ENCODE assay signal across 10 mouse cellular contexts in the genomic region with DNA sequence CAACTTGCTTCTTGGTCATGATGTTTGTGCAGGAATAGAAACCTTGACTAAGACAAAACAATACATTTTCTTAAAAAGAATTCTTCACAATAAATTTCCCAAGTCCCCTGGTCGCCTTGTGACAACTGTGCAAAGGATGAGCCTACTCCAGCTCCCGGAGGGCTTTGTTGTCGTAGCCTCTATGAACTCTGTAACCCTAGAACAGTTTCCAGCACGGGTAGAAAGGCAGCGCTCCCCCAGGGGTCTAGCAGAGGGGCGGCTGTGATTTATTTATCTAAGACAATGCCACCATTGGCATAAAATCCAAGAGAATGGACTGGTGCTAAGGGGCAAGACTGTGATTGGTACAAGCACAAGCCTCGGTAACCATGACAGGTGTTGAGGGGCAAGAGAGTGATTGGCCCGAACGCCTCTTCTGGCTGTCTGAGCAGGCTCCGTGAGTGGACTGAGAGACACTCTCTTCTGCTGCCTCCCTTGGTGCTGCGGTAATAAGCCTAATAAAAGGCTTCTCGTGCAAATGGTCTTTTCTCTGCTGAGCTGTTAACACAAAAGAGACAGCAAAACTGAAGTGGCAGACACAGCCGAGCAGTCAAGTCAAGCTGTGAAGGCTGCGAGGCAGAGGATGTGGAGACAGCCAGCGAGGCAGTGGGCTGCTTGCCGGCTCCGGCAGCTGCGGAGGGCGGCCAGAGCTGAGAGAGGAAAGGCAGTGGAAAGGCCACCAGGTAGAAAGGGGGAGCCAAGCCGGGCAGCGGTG. TPM values are rescaled to one million over a fixed set of nuclear protein-coding genes. Genes with fewer than 3 reads are reported as not detected.
DNase-seq lines count a peak whose midpoint lies in the region; ATAC-seq and TF ChIP-seq lines count a peak whose summit lies in the region.
"Had no signal": no experiment of that assay in that cellular context is flagged by ENCODE, and none has a peak within 500 bp of the region (broad histone marks: within the 10 kb centered on the region; RNA-seq: fewer than 3 reads in every experiment).

No protein-coding gene starts in this region.

- H3K4me1 ChIP-seq in ES-Bruce4 (ENCODE audit: control insufficient read depth, insufficient read depth, low read length): peaks cover 10% of the 10 kb centered on the region
- peaks cover 28% of the 10 kb centered on the region for H3K4me1 ChIP-seq in forebrain, embryonic 12.5 days
- H3K4me1 ChIP-seq in midbrain, embryonic 10.5 days: peaks cover 50% of the 10 kb centered on the region

- H3K27ac ChIP-seq in ES-Bruce4 (ENCODE audit: insufficient read depth, low read length): peak overlapping the region; percentile 65
- peak overlapping the region; percentile 74 for H3K27ac ChIP-seq in forebrain, embryonic 12.5 days
- H3K27ac ChIP-seq in midbrain, embryonic 10.5 days (replicated peaks): peak overlapping the region; percentile 39
- no peak overlapping the region for H3K27ac ChIP-seq in left cerebral cortex, adult 2 months

- peak overlapping the region; percentile 40 for H3K4me2 ChIP-seq in forebrain, embryonic 12.5 days

- TF ChIP-seq CTCF in ES-Bruce4 (IDR thresholded peaks at IDR 0.05; ENCODE audit: low read depth, low read length): no peak
- no peak for TF ChIP-seq CTCF in left cerebral cortex, adult 2 months (IDR thresholded peaks at IDR 0.05)

- DNase-seq in gastrocnemius, postnatal 10 days: peak; percentile 36
- no peak for DNase-seq in gastrocnemius, postnatal 25 days
- DNase-seq in midbrain, embryonic 10.5 days (ENCODE audit: low spot score): peak; percentile 61
- DNase-seq in thymus, postnatal 10 days (ENCODE audit: low spot score in 2 of 2): no peak
- no peak for DNase-seq in left cerebral cortex, adult 2 months (ENCODE audit: extremely low spot score in 1 of 2, low spot score in 2 of 2)
- no peak for DNase-seq in frontal cortex, postnatal 14 days (ENCODE audit: low spot score in 2 of 2)
- DNase-seq: heart, postnatal 10 days; lung, adult 2 months had no signal

- TF ChIP-seq POLR2A in ES-Bruce4 (IDR thresholded peaks at IDR 0.05; ENCODE audit: insufficient read depth, low read length): no peak

- intact Hi-C loops in left cerebral cortex, adult 2 months (cut with DNase I): no loop called here

- peak overlapping the region; percentile 49 for H3K4me3 ChIP-seq in ES-Bruce4 (ENCODE audit: low read depth, low read length)
- H3K4me3 ChIP-seq in forebrain, embryonic 12.5 days (replicated peaks): no peak overlapping the region
- H3K4me3 ChIP-seq in midbrain, embryonic 10.5 days: peak overlapping the region; percentile 35
- H3K4me3 ChIP-seq in left cerebral cortex, adult 2 months: no peak overlapping the region

- 6% methylated on average over 21 of the region's 21 CpGs for WGBS in forebrain, embryonic 12.5 days
- 12% methylated on average over 21 of the region's 21 CpGs for WGBS in midbrain, embryonic 10.5 days

- no peaks in the 10 kb centered on the region for H3K9me3 ChIP-seq in ES-Bruce4 (replicated peaks; ENCODE audit: control insufficient read depth, insufficient read depth, low read length, poor library complexity, severe bottlenecking)
- H3K9me3 ChIP-seq in forebrain, embryonic 12.5 days: no peaks in the 10 kb centered on the region
- no peaks in the 10 kb centered on the region for H3K9me3 ChIP-seq in midbrain, embryonic 10.5 days (replicated peaks)

- TF ChIP-seq EP300 in ES-Bruce4 (IDR thresholded peaks at IDR 0.05; ENCODE audit: insufficient read depth, low read depth, low read length): 0 out of 2 replicates have a peak, but pooled peaks have one; percentile 19

- ATAC-seq in forebrain, embryonic 12.5 days (ENCODE audit: low FRiP score): peak; percentile 83

- H3K36me3 ChIP-seq in ES-Bruce4 (ENCODE audit: control insufficient read depth, insufficient read depth, low read length, poor library complexity, severe bottlenecking): no peaks in the 10 kb centered on the region
- H3K36me3 ChIP-seq in forebrain, embryonic 12.5 days (replicated peaks): no peaks in the 10 kb centered on the region
- H3K36me3 ChIP-seq in midbrain, embryonic 10.5 days: no peaks in the 10 kb centered on the region

- H3K27me3 ChIP-seq in ES-Bruce4 (ENCODE audit: control insufficient read depth, insufficient read depth, low read length, poor library complexity, severe bottlenecking): no peaks in the 10 kb centered on the region
- H3K27me3 ChIP-seq in forebrain, embryonic 12.5 days: peaks cover 14% of the 10 kb centered on the region
- H3K27me3 ChIP-seq in midbrain, embryonic 10.5 days (ENCODE audit: low read depth, poor library complexity, severe bottlenecking): peaks cover 21% of the 10 kb centered on the region

- H3K9ac ChIP-seq in ES-Bruce4 (ENCODE audit: low read depth, poor library complexity, severe bottlenecking): peak overlapping the region; percentile 52
- peak overlapping the region; percentile 30; the same call in 1 of the 2 replicates for H3K9ac ChIP-seq in forebrain, embryonic 12.5 days

RNA-seq across cellular contexts. Expression of gene Cradd, which starts 13.1 kb away (rescaled TPM):
- total RNA-seq in gastrocnemius, postnatal 10 days (2021): 10 to 100 TPM; 12.1 to 14.3 TPM
- total RNA-seq in gastrocnemius, postnatal 25 days (2021): 1 to 10 TPM; 8.3 to 8.5 TPM
- polyA plus RNA-seq in ES-Bruce4 (2011; ENCODE audit: insufficient read depth, insufficient read length, low read depth, missing spikeins): 18.4 and 21.9 TPM in 2 replicates
- 13.3 and 14.2 TPM in 2 replicates for polyA plus RNA-seq in forebrain, embryonic 12.5 days (2016; fragmentation: Nextera tagmentation; extraction: Ambion mirVana)
- polyA plus RNA-seq in midbrain, embryonic 10.5 days (2016; fragmentation: Nextera tagmentation; extraction: Ambion mirVana): 14.4 and 15.2 TPM in 2 replicates
- total RNA-seq in left cerebral cortex, adult 2 months (2021): 1 to 10 TPM; 5.6 to 5.9 TPM

Comparison
In these comparisons a context has a peak if more than half of its experiments do, and no peak if none do; other contexts are left out.
1. DNase-seq: peak in gastrocnemius, postnatal 10 days (single experiment) and midbrain, embryonic 10.5 days (single experiment); none in gastrocnemius, postnatal 25 days (single experiment), thymus, postnatal 10 days (0 of 2), left cerebral cortex, adult 2 months (0 of 2) and frontal cortex, postnatal 14 days (0 of 2).
2. H3K4me3 ChIP-seq: peak in ES-Bruce4 (single experiment) and midbrain, embryonic 10.5 days (single experiment); none in forebrain, embryonic 12.5 days (single experiment) and left cerebral cortex, adult 2 months (single experiment).